Comparison of ENCODE assay signal across 24 mouse cellular contexts in the genomic region with DNA sequence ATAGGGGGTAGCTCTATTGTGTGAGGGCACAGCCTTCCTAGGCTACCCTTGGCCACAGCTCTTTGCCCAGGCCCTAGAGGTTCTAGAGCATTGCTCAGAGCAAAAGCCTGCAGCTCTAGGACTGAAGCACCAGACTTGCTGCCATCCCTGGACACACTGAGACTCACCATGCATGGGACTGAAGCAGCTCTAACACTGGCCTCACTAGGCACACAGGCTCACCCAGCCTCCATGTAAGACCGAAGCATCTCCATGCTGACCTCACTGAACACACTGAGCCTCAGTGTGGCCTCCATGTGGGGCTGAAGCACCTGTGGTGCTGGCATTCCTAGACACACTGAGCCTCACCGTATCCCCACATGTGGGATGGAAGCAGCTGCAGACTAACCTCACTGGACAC.
DNase-seq lines count a peak whose midpoint lies in the region; ATAC-seq and TF ChIP-seq lines count a peak whose summit lies in the region.
"Had no signal": no experiment of that assay in that cellular context is flagged by ENCODE, and none has a peak within 500 bp of the region (broad histone marks: within the 10 kb centered on the region; RNA-seq: fewer than 3 reads in every experiment).

No protein-coding gene starts in this region.

- no peaks in the 10 kb centered on the region for H3K9me3 ChIP-seq in embryonic facial prominence, embryonic 11.5 days (replicated peaks; ENCODE audit: control insufficient read depth, low read length)
- no peaks in the 10 kb centered on the region for H3K9me3 ChIP-seq in embryonic facial prominence, embryonic 10.5 days
- no peaks in the 10 kb centered on the region for H3K9me3 ChIP-seq in heart, embryonic 15.5 days (replicated peaks)
- no peaks in the 10 kb centered on the region for H3K9me3 ChIP-seq in heart, embryonic 12.5 days (replicated peaks)
- H3K9me3 ChIP-seq in liver, embryonic 11.5 days (ENCODE audit: control insufficient read depth, low read length): no peaks in the 10 kb centered on the region
- H3K9me3 ChIP-seq in liver, postnatal 0 days (ENCODE audit: low read length): no peaks in the 10 kb centered on the region
- no peaks in the 10 kb centered on the region for H3K9me3 ChIP-seq in midbrain, embryonic 13.5 days
- H3K9me3 ChIP-seq in midbrain, embryonic 14.5 days (ENCODE audit: control insufficient read depth, low read length): no peaks in the 10 kb centered on the region
- H3K9me3 ChIP-seq: embryonic facial prominence, embryonic 12.5 days; embryonic facial prominence, embryonic 15.5 days; forebrain, embryonic 12.5 days; heart, embryonic 13.5 days; hindbrain, embryonic 15.5 days; intestine, embryonic 15.5 days had no signal

- ATAC-seq in embryonic facial prominence, embryonic 11.5 days (replicated peaks; ENCODE audit: insufficient number of reproducible peaks, low FRiP score, low TSS enrichment, low read depth): peak; percentile 34; the same call in 1 of the 2 replicates
- ATAC-seq in heart, embryonic 15.5 days (replicated peaks; ENCODE audit: insufficient number of reproducible peaks, insufficient read depth, low FRiP score, low read depth): 0 out of 2 replicates have a peak, but pooled peaks have one; percentile 22
- no peak for ATAC-seq in heart, embryonic 12.5 days (ENCODE audit: insufficient number of reproducible peaks, low FRiP score)
- ATAC-seq in liver, embryonic 11.5 days (replicated peaks; ENCODE audit: low FRiP score): peak; percentile 54; the same call in 1 of the 2 replicates
- ATAC-seq in liver, postnatal 0 days: no peak
- ATAC-seq in midbrain, embryonic 13.5 days: peak; percentile 40; the same call in 1 of the 2 replicates
- ATAC-seq in midbrain, embryonic 14.5 days (ENCODE audit: low FRiP score, low TSS enrichment): no peak
- ATAC-seq: activated CD4-positive, CD25-positive, alpha-beta regulatory T cell, adult 4 months; intestine, embryonic 15.5 days had no signal

- 95% methylated on average over 2 of the region's 2 CpGs for WGBS in embryonic facial prominence, embryonic 11.5 days
- 95% methylated on average over 2 of the region's 2 CpGs for WGBS in embryonic facial prominence, embryonic 10.5 days
- WGBS in heart, embryonic 15.5 days: 86% methylated on average over 2 of the region's 2 CpGs
- whole genome bisulfite sequencing in heart, embryonic 12.5 days: 89% methylated on average over 2 of the region's 2 CpGs
- WGBS in liver, embryonic 11.5 days: 93% methylated on average over 2 of the region's 2 CpGs
- 77% methylated on average over 2 of the region's 2 CpGs for WGBS in liver, postnatal 0 days (ENCODE audit: insufficient replicate concordance)
- WGBS in midbrain, embryonic 13.5 days: 90% methylated on average over 2 of the region's 2 CpGs
- WGBS in midbrain, embryonic 14.5 days: 94% methylated on average over 2 of the region's 2 CpGs

- no peak overlapping the region for H3K27ac ChIP-seq in embryonic facial prominence, embryonic 11.5 days (replicated peaks; ENCODE audit: low read depth, low read length)
- H3K27ac ChIP-seq in embryonic facial prominence, embryonic 10.5 days (replicated peaks): no peak overlapping the region
- H3K27ac ChIP-seq in heart, embryonic 15.5 days: no peak overlapping the region
- no peak overlapping the region for H3K27ac ChIP-seq in heart, embryonic 12.5 days (ENCODE audit: poor library complexity, severe bottlenecking)
- no peak overlapping the region for H3K27ac ChIP-seq in liver, embryonic 11.5 days (ENCODE audit: low read depth, low read length)
- no peak overlapping the region for H3K27ac ChIP-seq in liver, postnatal 0 days (ENCODE audit: low read depth)
- no peak overlapping the region for H3K27ac ChIP-seq in midbrain, embryonic 13.5 days
- H3K27ac ChIP-seq in midbrain, embryonic 14.5 days (replicated peaks; ENCODE audit: low read depth, low read length): no peak overlapping the region
- H3K27ac ChIP-seq: embryonic facial prominence, embryonic 12.5 days; embryonic facial prominence, embryonic 15.5 days; forebrain, embryonic 12.5 days; heart, embryonic 13.5 days; hindbrain, embryonic 15.5 days; intestine, embryonic 15.5 days had no signal

- H3K9ac ChIP-seq in embryonic facial prominence, embryonic 11.5 days (replicated peaks; ENCODE audit: low read length): no peak overlapping the region
- no peak overlapping the region for H3K9ac ChIP-seq in heart, embryonic 15.5 days
- no peak overlapping the region for H3K9ac ChIP-seq in heart, embryonic 12.5 days
- H3K9ac ChIP-seq in liver, embryonic 11.5 days (ENCODE audit: low read depth, low read length): no peak overlapping the region
- no peak overlapping the region for H3K9ac ChIP-seq in liver, postnatal 0 days (replicated peaks)
- H3K9ac ChIP-seq in midbrain, embryonic 13.5 days (replicated peaks): no peak overlapping the region
- H3K9ac ChIP-seq in midbrain, embryonic 14.5 days (replicated peaks; ENCODE audit: low read length): no peak overlapping the region
- H3K9ac ChIP-seq: embryonic facial prominence, embryonic 12.5 days; embryonic facial prominence, embryonic 15.5 days; forebrain, embryonic 12.5 days; heart, embryonic 13.5 days; hindbrain, embryonic 15.5 days; intestine, embryonic 15.5 days had no signal

- no peak for TF ChIP-seq CTCF in liver, postnatal 0 days (IDR thresholded peaks at IDR 0.05; ENCODE audit: low read depth)

- no peaks in the 10 kb centered on the region for H3K27me3 ChIP-seq in embryonic facial prominence, embryonic 11.5 days (ENCODE audit: control insufficient read depth, insufficient read depth, low read length)
- H3K27me3 ChIP-seq in embryonic facial prominence, embryonic 10.5 days (replicated peaks; ENCODE audit: low read depth, poor library complexity, severe bottlenecking): no peaks in the 10 kb centered on the region
- H3K27me3 ChIP-seq in heart, embryonic 15.5 days: no peaks in the 10 kb centered on the region
- H3K27me3 ChIP-seq in heart, embryonic 12.5 days (replicated peaks): no peaks in the 10 kb centered on the region
- no peaks in the 10 kb centered on the region for H3K27me3 ChIP-seq in liver, embryonic 11.5 days (replicated peaks; ENCODE audit: control insufficient read depth, insufficient read depth, low read length)
- no peaks in the 10 kb centered on the region for H3K27me3 ChIP-seq in liver, postnatal 0 days (ENCODE audit: insufficient read depth, low read length)
- no peaks in the 10 kb centered on the region for H3K27me3 ChIP-seq in midbrain, embryonic 13.5 days
- H3K27me3 ChIP-seq in midbrain, embryonic 14.5 days (ENCODE audit: control insufficient read depth, insufficient read depth, low read length): no peaks in the 10 kb centered on the region
- H3K27me3 ChIP-seq: embryonic facial prominence, embryonic 12.5 days; embryonic facial prominence, embryonic 15.5 days; forebrain, embryonic 12.5 days; heart, embryonic 13.5 days; hindbrain, embryonic 15.5 days; intestine, embryonic 15.5 days had no signal

- H3K4me3 ChIP-seq in embryonic facial prominence, embryonic 11.5 days (ENCODE audit: low read depth, low read length): no peak overlapping the region
- H3K4me3 ChIP-seq in embryonic facial prominence, embryonic 10.5 days: no peak overlapping the region
- no peak overlapping the region for H3K4me3 ChIP-seq in heart, embryonic 15.5 days
- no peak overlapping the region for H3K4me3 ChIP-seq in heart, embryonic 12.5 days
- no peak overlapping the region for H3K4me3 ChIP-seq in liver, embryonic 11.5 days (ENCODE audit: low read depth, low read length)
- H3K4me3 ChIP-seq in liver, postnatal 0 days (ENCODE audit: low read depth, low read length): no peak overlapping the region
- H3K4me3 ChIP-seq in midbrain, embryonic 13.5 days (replicated peaks): no peak overlapping the region
- no peak overlapping the region for H3K4me3 ChIP-seq in midbrain, embryonic 14.5 days (replicated peaks; ENCODE audit: low read depth, low read length)
- H3K4me3 ChIP-seq: embryonic facial prominence, embryonic 12.5 days; embryonic facial prominence, embryonic 15.5 days; forebrain, embryonic 12.5 days; heart, embryonic 13.5 days; hindbrain, embryonic 15.5 days; intestine, embryonic 15.5 days had no signal

- no peaks in the 10 kb centered on the region for H3K36me3 ChIP-seq in embryonic facial prominence, embryonic 11.5 days (replicated peaks; ENCODE audit: control insufficient read depth, insufficient read depth, low read depth, low read length)
- no peaks in the 10 kb centered on the region for H3K36me3 ChIP-seq in embryonic facial prominence, embryonic 10.5 days (replicated peaks)
- no peaks in the 10 kb centered on the region for H3K36me3 ChIP-seq in heart, embryonic 15.5 days
- no peaks in the 10 kb centered on the region for H3K36me3 ChIP-seq in heart, embryonic 12.5 days
- H3K36me3 ChIP-seq in liver, embryonic 11.5 days (ENCODE audit: control insufficient read depth, insufficient read depth, low read length): no peaks in the 10 kb centered on the region
- H3K36me3 ChIP-seq in liver, postnatal 0 days (replicated peaks; ENCODE audit: insufficient read depth, low read length): no peaks in the 10 kb centered on the region
- no peaks in the 10 kb centered on the region for H3K36me3 ChIP-seq in midbrain, embryonic 13.5 days
- H3K36me3 ChIP-seq in midbrain, embryonic 14.5 days (ENCODE audit: control insufficient read depth, insufficient read depth, low read length): no peaks in the 10 kb centered on the region
- H3K36me3 ChIP-seq: embryonic facial prominence, embryonic 12.5 days; embryonic facial prominence, embryonic 15.5 days; forebrain, embryonic 12.5 days; heart, embryonic 13.5 days; hindbrain, embryonic 15.5 days; intestine, embryonic 15.5 days had no signal

- TF ChIP-seq EP300 in liver, postnatal 0 days (IDR thresholded peaks at IDR 0.05; ENCODE audit: low read depth): no peak

- H3K4me2 ChIP-seq in embryonic facial prominence, embryonic 11.5 days (ENCODE audit: low read depth, low read length): no peak overlapping the region
- H3K4me2 ChIP-seq in heart, embryonic 15.5 days: no peak overlapping the region
- H3K4me2 ChIP-seq in heart, embryonic 12.5 days: no peak overlapping the region
- H3K4me2 ChIP-seq in liver, embryonic 11.5 days: no peak overlapping the region
- H3K4me2 ChIP-seq in liver, postnatal 0 days (ENCODE audit: low read depth, low read length): no peak overlapping the region
- H3K4me2 ChIP-seq in midbrain, embryonic 13.5 days (replicated peaks): no peak overlapping the region
- H3K4me2 ChIP-seq in midbrain, embryonic 14.5 days (ENCODE audit: low read length): no peak overlapping the region
- H3K4me2 ChIP-seq: embryonic facial prominence, embryonic 12.5 days; embryonic facial prominence, embryonic 15.5 days; forebrain, embryonic 12.5 days; heart, embryonic 13.5 days; hindbrain, embryonic 15.5 days; intestine, embryonic 15.5 days had no signal

- DNase-seq in embryonic facial prominence, embryonic 11.5 days (ENCODE audit: low spot score): no peak
- DNase-seq in embryonic facial prominence, embryonic 10.5 days (ENCODE audit: low spot score): no peak
- DNase-seq in liver, embryonic 11.5 days (ENCODE audit: low spot score): no peak
- no peak for DNase-seq in liver, postnatal 0 days
- DNase-seq in midbrain, embryonic 14.5 days: no peak
- DNase-seq: adrenal gland, adult 8-10 months; adrenal gland, postnatal 25 days; cerebellum, adult 11-12 months; cerebellum, adult 8-10 months; cerebellum, postnatal 10 days; cerebellum, postnatal 36 days; embryo, embryonic 11 days; gastrocnemius, postnatal 25 days; heart, adult 18-20 months had no signal

- H3K4me1 ChIP-seq in embryonic facial prominence, embryonic 11.5 days (ENCODE audit: control insufficient read depth, insufficient read depth, low read length): no peaks in the 10 kb centered on the region
- H3K4me1 ChIP-seq in embryonic facial prominence, embryonic 10.5 days: no peaks in the 10 kb centered on the region
- H3K4me1 ChIP-seq in heart, embryonic 15.5 days (replicated peaks): no peaks in the 10 kb centered on the region
- H3K4me1 ChIP-seq in heart, embryonic 12.5 days (replicated peaks): no peaks in the 10 kb centered on the region
- H3K4me1 ChIP-seq in liver, embryonic 11.5 days (replicated peaks; ENCODE audit: control insufficient read depth, insufficient read depth, low read length): no peaks in the 10 kb centered on the region
- H3K4me1 ChIP-seq in liver, postnatal 0 days (ENCODE audit: insufficient read depth): no peaks in the 10 kb centered on the region
- no peaks in the 10 kb centered on the region for H3K4me1 ChIP-seq in midbrain, embryonic 13.5 days (replicated peaks)
- H3K4me1 ChIP-seq in midbrain, embryonic 14.5 days (ENCODE audit: control insufficient read depth, insufficient read depth, low read length): no peaks in the 10 kb centered on the region
- H3K4me1 ChIP-seq: embryonic facial prominence, embryonic 12.5 days; embryonic facial prominence, embryonic 15.5 days; forebrain, embryonic 12.5 days; heart, embryonic 13.5 days; hindbrain, embryonic 15.5 days; intestine, embryonic 15.5 days had no signal

Comparison
In these comparisons a context has a peak if more than half of its experiments do, and no peak if none do; other contexts are left out.
1. ATAC-seq: peak in embryonic facial prominence, embryonic 11.5 days (single experiment), heart, embryonic 15.5 days (single experiment), liver, embryonic 11.5 days (single experiment) and midbrain, embryonic 13.5 days (single experiment); none in heart, embryonic 12.5 days (single experiment), liver, postnatal 0 days (single experiment) and midbrain, embryonic 14.5 days (single experiment).